Mouse (Mus musculus): Measurements from ENCODE around the gene Prkrip1. TPM values are rescaled to one million over a fixed set of nuclear protein-coding genes. Genes with fewer than 3 reads are reported as not detected.

Gene Prkrip1
- polyA plus RNA-seq, 1 experiment from 2014 or later: 63.9 TPM

Other genes with a start within 250 kb of the Prkrip1 start
- gene Ssc4d, start 224.4 kb downstream of the Prkrip1 start, polyA plus RNA-seq (2015; fragmentation: Nextera tagmentation; extraction: Ambion mirVana): 1.6 and 1.8 TPM in 2 replicates
- gene Zp3, start 218.9 kb downstream of the Prkrip1 start, polyA plus RNA-seq (2015; fragmentation: Nextera tagmentation; extraction: Ambion mirVana): 0.14 and 0.27 TPM in 2 replicates
- 22.5 and 25.2 TPM in 2 replicates for gene Dtx2, start 204.2 kb downstream of the Prkrip1 start, polyA plus RNA-seq (2015; fragmentation: Nextera tagmentation; extraction: Ambion mirVana)
- gene Upk3b, start 160.5 kb downstream of the Prkrip1 start, polyA plus RNA-seq (2015; fragmentation: Nextera tagmentation; extraction: Ambion mirVana): 1.1 and 3.7 TPM in 2 replicates
- gene Upk3bl, start 144.5 kb downstream of the Prkrip1 start, polyA plus RNA-seq (2015; fragmentation: Nextera tagmentation; extraction: Ambion mirVana): 1.2 TPM in 1 of 2 replicates, not detected in the other
- 19.2 and 21.4 TPM in 2 replicates for gene Rasa4, start 115.0 kb downstream of the Prkrip1 start, polyA plus RNA-seq (2015; fragmentation: Nextera tagmentation; extraction: Ambion mirVana)
- gene Polr2j, start 82.3 kb downstream of the Prkrip1 start, polyA plus RNA-seq (2015; fragmentation: Nextera tagmentation; extraction: Ambion mirVana): 216 and 226 TPM in 2 replicates
- gene Lrwd1, start 62.9 kb downstream of the Prkrip1 start, polyA plus RNA-seq (2015; fragmentation: Nextera tagmentation; extraction: Ambion mirVana): 22.7 and 29.4 TPM in 2 replicates
- gene Alkbh4, start 62.8 kb downstream of the Prkrip1 start, polyA plus RNA-seq (2015; fragmentation: Nextera tagmentation; extraction: Ambion mirVana): 23.2 and 24.2 TPM in 2 replicates
- 40.0 and 45.6 TPM in 2 replicates for gene Orai2, start 28.2 kb downstream of the Prkrip1 start, polyA plus RNA-seq (2015; fragmentation: Nextera tagmentation; extraction: Ambion mirVana)
- 23.4 and 24.1 TPM in 2 replicates for gene Sh2b2, start 47.6 kb upstream of the Prkrip1 start, polyA plus RNA-seq (2015; fragmentation: Nextera tagmentation; extraction: Ambion mirVana)